Mouse (Mus musculus): ENCODE results near the gene Arpp19.
A peak's percentile ranks its signal among the peaks of the same experiment; 100 is the strongest.

Arpp19 gene

DNA sequence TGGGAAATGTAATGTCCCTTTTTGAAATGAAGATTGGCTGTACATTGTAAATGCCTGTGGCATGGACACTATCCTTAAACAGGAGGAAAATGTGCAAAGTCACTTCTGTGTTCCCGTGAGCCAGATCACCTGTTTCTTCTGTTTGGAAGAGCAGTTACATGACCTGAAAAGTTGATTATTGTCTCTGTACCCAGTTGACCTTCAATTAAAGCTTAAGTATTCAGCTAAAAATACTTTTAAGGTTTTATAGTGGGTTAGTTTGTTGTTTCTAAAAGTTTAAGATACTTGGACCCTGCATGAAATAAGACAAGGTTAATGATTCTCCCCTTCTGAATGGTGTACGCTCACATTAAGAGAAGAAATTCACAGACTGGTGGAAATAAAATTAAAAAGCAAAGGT is 3.2 kb downstream of the Arpp19 start:
- no peak for DNase-seq (ENCODE audit: low spot score)

DNA sequence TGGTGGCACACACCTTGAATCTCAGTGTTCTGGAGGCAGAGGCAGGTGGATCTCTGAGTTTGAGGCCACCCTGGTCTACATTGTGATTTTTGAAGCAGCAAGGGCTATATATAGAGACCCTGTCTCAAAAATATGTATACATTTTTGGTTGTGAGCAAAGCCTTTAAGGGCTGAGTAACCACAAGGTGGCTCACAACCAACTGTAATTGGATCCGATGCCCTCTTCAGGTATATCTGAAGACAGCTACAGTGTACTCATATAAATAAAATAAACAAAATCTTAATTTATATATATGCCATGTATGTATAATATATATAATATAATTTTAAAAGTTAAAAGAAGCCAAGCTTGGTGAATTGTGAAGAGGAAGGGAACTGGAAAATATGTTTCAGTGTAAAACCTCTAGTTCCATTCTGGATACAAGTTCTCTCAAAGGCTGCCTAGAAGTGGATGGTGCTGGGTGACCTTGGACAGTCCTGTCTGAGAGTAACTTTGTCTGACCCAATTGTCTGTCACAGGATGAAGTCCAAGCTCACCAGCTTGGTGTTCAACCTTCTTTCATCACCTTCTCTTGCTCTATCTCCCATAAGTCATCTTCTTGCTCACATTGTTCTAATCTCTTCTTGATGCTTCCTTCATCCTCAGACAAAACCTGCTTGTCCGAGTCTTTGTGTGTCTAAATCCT is 4.6 kb downstream of the Arpp19 start:
- no peak for DNase-seq (ENCODE audit: low spot score)

DNA sequence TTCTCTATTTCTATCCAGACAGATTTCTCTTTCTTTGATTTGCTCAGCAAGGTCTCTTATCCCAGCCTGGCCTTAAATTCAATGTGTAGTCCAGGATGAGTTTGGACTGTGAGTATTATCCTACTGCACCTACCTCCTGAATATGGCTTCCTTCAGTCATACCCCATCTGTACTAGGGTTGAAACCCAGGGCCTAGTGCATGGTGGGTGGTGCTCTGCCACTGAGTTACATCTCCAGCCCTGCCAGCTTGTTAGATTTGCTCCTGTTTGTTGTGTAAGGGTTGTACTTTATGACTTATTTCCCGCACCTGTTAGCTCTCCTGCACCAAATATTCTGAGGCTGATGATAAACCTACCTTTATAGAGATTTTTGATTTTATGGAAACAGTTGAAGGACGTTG is 5.8 kb downstream of the Arpp19 start:
- DNase-seq (ENCODE audit: low spot score), result no peak

DNA sequence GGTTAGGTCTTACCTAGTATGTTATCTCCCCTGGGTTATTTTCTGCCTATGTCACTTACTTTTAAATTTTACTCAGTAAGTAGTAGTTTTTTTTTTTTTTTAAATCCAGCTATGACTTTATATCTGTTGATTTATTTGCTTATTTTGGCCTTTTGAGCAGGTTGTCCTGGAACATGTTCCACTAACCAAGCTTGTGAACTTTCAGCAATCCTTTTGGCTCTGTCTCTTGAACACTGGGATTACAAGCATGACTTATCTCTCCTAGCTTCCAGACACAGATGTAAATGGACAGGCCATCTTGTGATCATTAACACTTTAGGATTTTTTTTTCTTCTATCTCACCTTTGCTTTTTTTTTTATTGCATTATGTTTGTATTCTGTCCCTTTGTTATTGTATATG is 9.7 kb downstream of the Arpp19 start:
- no peak for DNase-seq (ENCODE audit: low spot score)

DNA sequence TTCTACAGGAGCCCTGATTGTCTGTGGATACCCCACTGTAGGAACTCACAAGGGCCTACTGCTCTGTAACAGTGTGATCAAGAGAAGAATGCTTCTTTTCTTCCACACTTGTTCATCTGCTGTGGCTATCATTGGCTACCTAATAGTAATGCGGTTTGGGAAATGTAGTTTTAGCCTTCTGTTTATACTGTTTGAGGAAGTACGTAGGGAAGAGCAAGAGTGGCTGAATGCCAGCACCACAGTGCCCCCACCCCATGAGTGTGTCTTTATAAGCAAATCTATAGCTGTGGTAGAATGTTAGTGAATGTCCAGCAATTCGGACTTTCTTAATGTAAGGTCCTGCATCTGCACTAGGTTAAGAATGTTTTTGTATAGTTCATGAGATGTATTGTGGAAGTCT is 11.7 kb downstream of the Arpp19 start:
- DNase-seq (ENCODE audit: low spot score), result no peak

DNA sequence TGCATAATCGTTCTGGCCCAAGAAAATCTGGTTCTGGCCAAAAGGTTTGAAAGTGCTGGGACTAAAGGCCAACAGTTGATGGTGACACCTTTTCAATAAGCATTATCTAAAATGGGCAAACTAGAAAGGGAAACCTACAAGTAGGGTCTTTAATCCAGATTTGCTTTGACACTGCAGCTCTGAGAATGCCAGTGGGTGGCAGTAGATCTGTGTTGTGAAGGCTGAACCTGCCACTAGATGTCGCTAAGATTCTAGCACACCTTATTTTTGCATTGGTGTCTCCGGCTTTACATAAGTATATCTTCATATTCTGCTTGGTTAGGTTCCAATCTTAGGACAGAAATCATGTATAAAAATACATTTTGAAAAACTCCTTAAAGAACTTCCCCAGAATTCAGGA is 12.6 kb downstream of the Arpp19 start:
- DNase-seq (ENCODE audit: low spot score), result peak; percentile 88

DNA sequence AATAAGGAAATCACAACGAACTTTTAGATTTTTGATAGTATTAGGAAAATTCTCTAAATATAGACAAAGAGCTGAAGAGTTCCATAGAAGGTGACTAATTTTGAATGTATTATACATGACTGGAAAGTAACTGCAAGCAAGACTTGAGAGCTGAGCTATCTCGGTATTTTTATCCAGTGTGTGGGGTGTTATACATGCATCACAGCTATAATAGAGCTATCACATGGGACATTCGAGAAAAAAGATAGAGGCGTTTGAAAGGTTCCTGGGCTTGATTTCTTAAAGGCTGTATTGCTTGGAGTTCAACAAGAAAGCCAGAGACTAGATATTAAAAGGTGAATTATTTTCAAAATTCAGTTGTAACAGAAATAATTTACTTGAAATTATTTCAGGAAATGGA is 14.4 kb downstream of the Arpp19 start:
- DNase-seq (ENCODE audit: low spot score), result no peak

DNA sequence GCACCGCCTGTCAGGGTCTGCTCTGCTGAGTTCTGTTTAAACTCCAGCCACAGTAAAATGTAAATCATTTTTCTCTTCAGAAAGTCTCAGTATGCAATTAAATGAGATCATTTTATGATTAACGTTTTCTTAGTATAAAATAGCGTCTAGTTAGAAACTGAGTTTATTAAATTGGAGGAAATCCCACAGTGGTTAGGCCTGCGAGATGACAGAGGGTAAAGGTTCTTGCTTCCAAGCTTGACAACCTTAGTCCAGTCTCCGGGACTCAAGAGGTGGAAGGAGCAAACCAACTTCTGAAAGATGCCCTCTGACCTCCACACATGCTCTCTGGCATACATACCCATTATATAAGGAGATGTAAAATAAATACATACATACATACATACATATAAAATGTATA is 17.6 kb downstream of the Arpp19 start:
- no peak for DNase-seq (ENCODE audit: low spot score)

DNA sequence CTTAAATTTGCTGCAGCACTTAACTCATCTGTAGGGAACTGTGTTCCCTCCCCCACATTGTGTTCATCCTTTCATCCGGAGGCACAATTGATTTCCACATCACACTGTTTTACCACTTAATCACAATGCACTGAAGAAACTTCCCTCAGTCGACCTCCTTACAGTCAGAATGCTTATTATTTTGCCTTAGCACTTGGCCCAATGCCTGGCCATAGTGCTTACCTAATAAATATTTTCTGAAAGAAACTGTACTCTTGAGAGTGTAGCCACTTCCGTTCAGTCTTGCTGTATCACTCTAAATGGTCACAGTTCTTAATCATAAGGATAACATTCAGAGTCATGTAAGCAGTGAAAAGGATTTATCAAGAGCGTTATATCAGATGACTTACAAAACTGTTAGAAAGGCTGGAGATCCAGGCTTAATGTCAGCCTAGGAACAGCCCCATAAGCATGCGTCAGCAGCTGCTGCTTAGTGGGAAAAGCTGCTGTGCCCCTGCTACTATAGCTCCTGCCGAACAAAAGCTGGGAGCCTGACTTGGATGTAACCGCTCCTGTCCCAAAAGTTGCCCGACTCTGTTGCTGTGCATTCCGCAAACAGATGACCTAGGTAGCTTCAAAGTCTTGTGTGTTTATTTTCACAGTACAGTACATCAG is 27.4 kb downstream of the Arpp19 start:
- DNase-seq (ENCODE audit: low spot score), result no peak

DNA sequence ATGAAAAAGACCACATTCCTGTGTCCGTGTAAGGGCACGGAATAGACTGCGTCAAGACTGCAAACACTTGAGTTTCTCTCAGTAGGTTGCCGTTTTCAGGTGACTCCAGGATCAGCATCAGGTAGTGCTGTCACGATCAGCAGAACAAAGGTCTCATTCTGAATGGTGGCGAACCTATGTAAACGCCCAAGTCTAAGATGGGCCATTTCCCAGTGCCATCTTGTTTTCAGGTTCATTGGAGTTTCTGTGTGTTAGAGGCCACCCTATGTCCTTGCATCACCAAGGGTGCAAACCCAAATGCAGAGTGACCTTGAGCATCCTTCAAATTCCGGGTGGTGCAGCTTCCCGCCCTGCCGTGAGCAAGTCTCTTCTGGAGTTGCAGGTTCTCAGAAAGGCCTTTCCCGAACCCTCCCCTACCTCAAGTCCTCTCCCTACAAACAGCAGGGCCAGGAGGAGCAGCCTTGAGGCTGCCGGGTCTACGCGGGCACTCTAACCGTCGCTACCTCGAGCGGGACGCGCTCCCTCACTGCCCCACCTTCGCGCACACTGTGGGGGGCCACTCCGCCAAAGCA is 33.1 kb downstream of the Arpp19 start, which contains the start of gene Myo5a:
TSS of gene Myo5a (plus strand) at position 559 of the 572 bp plus-strand sequence.
- DNase-seq (ENCODE audit: low spot score), result no peak

DNA sequence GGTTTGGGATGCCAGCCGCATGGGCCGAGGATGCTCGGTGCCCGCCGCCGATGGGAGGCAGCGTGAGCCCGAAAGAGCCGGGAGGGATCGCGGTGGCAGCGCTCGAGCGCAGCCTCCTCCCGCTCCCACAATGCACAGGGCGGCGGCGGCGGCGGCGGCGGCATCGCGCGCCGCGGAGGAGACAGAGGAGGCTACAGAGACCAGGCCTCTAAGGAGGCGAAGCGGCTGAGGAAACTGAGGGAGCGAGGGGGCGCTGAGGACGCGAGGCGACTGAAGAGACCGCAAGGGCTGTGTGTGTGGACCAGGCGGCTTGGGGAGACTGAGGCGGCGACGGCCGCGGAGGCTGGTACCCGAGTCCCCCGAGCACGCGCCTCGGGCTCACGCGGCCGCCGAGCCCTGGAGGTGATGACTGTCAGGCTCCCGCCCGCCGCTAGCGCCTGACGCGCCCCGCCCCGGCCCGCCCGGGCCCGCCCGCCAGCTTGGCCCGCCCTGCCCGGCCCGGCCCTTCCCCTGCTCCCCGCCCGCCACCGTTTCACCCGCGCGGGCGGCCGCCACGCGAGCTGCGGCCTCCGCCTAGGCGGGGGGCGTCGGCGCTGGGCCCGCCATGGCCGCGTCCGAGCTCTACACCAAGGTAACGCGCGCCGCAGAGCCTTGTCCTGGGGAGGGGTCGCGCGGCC is 33.8 kb downstream of the Arpp19 start:
- peak; percentile 77 for DNase-seq (ENCODE audit: low spot score)

DNA sequence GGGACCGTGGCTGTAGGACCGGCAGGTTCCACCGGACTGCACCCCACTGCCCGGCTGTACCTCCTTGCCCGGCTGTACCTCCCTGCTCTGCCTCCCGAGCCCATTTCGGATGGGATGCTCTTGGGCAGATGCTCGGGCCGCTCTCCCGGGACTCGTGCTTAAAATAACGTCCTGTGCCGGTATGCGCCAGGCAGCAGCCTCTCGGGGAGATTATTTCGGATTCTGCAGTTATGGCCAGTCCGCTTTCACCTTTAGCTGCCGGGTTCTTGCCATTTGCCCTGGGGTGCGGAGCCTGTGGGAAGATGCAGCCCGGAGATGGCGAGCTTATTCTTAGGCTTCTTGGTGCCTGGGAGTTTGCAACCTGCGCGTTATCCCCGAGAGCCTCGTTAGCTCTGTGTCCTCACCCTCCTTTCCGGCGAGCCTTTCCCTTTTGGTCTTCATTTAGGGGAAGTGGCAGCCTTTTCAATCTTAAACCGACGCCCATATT is 34.3 kb downstream of the Arpp19 start:
- peak; percentile 36 for DNase-seq (ENCODE audit: low spot score)

DNA sequence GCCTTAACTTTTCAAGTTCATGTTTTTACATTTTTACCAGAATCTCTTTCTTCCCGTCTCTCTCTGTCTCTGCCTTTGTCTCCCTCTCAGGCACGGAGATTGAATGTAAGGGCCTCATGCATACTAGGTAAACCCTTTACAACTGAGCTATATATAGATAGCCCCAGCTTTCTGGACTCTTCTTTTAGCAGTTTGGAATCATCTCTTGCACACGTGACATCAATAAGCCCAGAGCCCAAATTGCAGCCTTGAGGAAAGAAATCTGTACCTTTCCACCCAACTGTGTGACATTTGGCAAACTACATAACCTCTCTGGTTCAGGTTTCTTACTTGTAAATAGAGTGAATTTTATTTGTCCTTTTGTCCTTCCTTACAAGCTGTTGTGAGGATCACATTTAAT is 34.9 kb downstream of the Arpp19 start:
- DNase-seq (ENCODE audit: low spot score), result no peak

DNA sequence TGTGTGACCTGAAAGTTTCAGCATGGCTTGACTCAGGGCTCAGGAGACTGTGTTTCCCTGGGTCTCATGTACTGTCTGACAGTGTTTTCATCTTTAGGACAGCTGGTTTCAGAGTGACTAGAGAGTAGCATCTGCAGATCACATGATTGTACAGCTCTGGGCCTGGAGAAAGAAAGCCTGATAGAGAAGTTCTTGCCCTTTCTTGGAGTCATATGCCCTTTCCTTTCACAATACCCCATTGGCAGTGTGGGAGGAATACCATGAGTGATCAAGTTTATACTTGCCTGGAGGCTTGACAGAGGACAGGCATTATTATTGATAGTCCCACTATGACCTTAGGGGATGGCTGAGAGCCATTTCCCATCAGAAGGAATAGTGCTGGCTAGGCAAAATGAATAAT is 39.8 kb downstream of the Arpp19 start:
- DNase-seq (ENCODE audit: low spot score), result no peak

DNA sequence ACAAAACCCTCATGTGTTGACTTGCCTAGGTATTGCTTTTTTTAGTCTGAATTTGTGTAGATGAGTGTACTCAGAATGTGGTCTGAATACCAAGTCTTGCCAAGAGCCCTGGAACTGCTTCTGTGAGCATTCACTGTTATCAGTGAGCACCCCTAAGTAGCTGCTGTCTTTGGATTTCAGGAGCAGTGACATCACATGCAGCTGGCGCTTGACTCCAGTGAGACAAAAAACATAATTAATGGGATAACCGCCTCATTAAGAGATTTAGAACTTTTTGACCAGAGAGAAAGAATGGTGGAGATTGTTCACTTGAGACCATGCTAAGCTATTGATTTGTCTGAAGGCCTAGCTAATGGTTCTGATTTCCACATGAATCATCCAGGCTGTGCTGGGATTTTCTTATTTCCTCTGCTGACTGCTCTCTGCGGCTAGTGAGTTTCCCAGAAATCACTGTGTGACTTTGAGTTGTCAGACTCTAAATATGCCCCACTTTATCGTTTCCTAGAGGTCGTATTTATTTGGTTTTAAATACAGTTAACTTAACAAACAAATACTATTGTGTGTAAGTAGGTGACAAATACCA is 47.9 kb downstream of the Arpp19 start:
- DNase-seq (ENCODE audit: low spot score), result no peak

DNA sequence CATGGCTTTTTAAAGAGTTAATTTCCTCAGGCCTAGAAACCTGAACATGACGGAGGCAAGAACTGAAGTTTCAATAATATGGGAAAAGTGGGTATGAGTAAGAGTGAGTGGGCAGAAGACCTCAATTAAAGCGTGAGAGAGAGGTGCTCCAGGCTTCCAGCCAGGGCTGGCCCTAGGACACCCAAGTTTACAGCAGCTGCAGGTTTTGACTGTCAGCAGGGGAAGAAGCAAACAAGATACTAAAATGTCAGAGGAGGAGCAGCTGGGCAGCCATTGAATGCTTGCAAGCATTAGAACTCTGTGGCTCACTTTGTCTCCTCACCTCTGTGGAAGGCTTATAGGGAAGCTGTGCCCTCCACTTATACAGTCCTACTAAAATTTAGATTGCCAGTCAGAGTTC is 50.4 kb downstream of the Arpp19 start:
- DNase-seq (ENCODE audit: low spot score), result no peak

DNA sequence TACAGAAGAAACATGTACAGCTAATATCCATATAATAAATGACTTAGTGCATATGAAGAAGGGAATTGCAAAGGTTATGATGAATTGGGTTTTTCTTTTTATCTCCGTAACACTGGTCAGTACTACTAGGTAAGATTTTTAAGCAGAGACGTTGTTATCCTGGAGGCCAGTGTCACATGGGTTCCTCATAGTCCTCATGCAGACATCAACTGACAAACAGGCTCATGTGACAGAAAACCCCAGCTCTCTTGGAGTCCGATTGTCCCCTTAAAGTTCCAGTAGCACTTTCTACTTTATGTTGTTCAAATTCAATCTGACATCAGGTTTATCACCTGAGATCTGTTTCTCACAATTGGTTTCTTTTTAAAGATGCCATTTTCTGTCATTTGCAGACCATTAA is 51.9 kb downstream of the Arpp19 start:
- DNase-seq (ENCODE audit: low spot score), result no peak

DNA sequence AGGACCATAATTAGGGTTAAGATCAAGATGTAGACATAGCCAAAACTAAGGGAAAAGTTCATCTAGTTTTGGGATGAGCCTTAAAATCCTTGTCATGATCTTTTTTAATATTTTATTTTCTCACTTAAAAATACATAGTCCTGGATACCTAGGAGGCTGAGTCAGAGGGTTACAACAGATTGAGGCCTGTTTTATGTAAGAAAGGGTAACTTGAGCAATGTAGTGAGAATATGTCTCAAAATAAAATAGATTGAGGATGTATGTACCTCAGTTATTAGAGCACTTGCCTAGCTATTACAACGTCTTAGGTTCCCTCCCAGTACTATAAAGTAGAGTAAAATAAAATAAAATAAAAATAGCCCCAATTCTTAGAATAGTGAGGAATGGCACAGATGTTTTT is 54.7 kb downstream of the Arpp19 start:
- no peak for DNase-seq (ENCODE audit: low spot score)

DNA sequence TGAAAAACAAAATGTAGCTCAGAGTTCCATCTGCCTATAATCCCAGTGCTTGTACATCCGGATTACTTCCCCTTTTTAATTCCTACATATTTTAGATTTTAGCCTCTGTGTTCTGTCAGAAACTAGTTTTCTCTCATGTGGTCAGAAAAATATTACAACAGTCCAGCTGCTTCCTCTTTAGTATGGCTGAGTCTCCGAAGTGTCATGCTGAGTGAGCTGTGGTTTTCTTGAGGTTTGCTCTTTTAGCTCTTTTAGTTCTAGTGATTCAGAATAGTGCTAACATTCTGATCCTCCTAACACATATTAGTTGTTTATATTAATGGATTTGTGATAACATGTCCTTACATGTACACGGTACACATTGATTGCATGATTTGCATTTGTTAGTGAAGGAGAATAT is 57.3 kb downstream of the Arpp19 start:
- no peak for DNase-seq (ENCODE audit: low spot score)

DNA sequence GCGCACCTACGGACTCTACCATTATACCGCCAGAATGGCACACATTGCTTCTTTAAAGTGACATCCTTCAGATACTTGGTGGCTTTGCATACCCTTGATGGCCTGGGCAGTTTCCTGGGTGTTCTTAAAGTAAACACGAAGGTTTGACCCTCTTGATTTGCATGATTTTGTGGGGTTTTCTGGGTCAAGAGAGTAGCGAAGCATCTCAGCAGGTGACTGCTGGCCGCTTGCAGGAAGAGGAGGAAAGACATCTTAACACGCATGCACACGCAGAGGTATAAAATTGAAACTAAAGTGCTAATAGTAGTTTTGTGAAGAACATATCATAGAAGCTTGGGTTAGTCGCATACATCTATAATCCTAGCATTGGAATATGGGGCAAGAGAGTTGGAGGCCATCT is 61.5 kb downstream of the Arpp19 start:
- no peak for DNase-seq (ENCODE audit: low spot score)

DNA sequence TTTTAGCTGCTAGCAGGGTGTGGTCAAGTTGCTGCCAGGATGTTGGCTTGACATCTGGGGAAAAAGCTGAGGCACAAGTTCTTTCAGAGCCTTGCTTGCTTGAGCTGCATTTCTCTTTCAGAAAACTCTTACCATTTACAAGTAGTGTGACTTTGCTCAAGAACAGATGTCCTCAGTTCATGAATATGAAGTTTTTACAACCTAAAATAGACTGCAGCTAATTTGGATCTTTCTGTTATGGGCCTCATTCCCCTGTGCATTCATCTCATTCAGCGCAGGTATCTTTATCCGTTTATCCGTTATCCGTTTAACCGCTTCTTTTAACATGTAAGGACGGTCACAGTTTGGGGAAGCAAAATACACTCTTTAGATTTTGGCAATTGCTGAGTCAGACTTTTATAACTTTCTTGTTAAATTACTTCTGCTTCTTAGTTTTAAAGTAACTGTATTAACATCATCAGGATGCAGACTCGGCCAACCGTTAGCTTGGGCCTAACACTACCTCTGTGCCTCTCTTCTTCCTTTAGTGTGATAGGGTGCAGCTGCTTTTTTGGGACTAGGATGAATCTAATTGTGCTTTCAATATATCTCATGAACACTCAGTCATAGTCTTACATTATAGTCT is 62.9 kb downstream of the Arpp19 start:
- no peak for DNase-seq (ENCODE audit: low spot score)

DNA sequence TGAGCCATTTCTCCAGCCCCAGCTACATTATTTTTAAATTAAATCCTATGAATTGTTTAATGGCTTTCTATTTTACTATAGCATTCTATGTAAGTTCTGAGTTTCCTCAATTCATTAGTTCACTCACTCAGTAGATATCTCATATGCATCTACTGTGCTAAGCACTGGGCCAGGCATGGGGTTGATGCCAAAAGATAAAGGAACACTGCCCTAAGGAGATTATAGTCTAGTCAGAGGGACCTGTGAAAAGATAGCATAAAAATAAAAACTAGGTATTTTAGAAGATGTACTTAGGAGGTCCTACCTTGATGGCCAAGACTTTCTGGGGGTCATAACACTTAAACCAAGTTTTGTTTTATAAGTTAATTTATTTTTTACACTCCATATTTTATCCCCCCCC is 64.7 kb downstream of the Arpp19 start:
- DNase-seq (ENCODE audit: low spot score), result no peak

Measured in layer of hippocampus, adult 11-12 months (tissue).